Mouse (Mus musculus): ENCODE data around the gene Gm49352.
"Not testable (repeated sequence)": the region's sequence is repeated elsewhere in the genome, so short reads cannot be mapped to it uniquely, and the experiment has no call there.

Gm49352 gene

DNA sequence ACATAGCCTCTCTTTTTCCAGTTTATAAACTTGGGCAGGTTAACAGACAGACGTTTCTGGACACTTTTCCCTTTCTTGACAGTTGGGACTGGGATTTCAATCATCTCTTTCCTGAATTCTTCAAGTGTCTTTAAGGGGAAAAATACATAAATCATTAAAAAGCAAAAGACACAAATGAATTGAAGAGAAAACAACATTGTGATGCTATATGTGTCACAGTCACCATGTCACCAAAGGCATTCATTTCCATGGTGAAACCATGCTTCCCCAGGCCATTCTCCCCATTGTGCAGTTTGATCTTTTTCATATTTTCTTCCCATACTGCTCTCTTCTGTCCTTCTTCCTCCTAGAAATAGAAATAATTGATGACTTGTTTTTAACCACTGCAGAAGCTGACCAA, at the start of gene Gm49352:
Gene Gm49352, minus strand, starts transcription at position 101 of the 400 bp plus-strand sequence.
- DNase-seq (ENCODE audit: inconsistent age in 2 of 2, low spot score in 1 of 2): not testable (repeated sequence)

DNA sequence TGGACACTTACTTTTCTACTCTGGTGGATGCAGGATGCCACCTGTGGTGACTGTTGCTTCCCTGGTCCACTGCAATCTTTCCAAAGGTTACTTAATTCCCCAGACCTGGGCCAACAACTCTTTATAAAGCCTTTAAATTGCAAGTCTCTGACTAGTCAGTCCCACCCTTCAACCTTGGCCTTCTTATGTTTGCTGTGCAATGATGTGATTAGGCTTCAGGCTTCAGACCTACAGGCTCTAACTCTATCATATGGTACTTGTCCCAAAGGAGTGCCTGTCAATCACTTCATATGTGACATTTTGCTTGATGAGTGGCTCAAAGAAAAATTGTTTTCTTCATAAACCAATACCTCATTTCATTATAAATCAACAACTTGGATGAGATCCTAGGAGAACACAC, 2.1 kb upstream of the Gm49352 start, which contains the start of gene Cts3:
Gene Cts3, minus strand, starts transcription at position 101 of the 400 bp plus-strand sequence.
- no peak for DNase-seq (ENCODE audit: inconsistent age in 2 of 2, low spot score in 1 of 2)

DNA sequence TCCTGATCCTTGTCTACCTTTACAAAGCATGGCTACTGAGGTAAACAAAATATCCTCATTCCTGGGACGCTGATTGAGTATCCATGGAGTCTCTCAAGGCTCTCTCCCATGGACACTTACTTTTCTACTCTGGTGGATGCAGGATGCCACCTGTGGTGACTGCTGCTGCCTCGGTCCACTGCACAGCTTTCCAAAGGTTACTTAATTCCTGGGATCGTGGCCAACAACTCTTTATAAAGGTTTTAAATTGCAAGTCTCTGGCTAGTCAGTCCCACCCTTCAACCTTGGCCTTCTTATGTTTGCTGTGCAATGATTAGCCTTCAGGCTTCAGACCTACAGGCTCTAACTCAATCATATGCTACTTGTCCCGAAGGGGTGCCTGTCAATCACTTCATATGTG, 26.3 kb downstream of the Gm49352 start, which contains the start of gene Ctsm:
Gene Ctsm, minus strand, starts transcription at position 209 of the 400 bp plus-strand sequence.
- DNase-seq (ENCODE audit: inconsistent age in 2 of 2, low spot score in 1 of 2): no peak

Data from adrenal gland, adult (tissue).